Mouse (Mus musculus): ENCODE measurements around the gene 1700113H08Rik.

Gene 1700113H08Rik

GRCm38 (mm10) chr10:87084236-87084635 lies 26.4 kb downstream of the 1700113H08Rik start:
- no peak for DNase-seq

GRCm38 (mm10) chr10:87087646-87088045 lies 29.8 kb downstream of the 1700113H08Rik start:
- no peak for DNase-seq

DNA sequence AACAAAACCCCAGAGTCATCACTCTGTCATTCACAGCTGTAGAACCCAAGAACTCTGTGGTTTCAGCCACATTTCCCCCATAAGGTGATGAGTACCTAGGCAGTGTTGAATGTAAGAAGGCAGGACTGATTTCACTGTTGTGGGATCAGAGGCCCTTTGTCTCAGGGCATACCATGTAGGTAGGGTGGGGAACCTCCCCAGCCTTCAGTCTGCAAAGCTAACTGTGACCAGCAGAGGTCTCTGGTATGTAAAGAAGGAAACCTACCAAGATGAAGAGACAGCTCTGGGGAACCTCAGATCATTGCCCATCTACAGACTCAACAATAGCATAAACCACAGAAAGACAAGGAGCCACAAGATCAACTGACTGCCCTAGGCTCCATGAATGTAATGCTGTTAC lies 36.4 kb downstream of the 1700113H08Rik start:
- peak; percentile 18 to 49 for DNase-seq

DNA sequence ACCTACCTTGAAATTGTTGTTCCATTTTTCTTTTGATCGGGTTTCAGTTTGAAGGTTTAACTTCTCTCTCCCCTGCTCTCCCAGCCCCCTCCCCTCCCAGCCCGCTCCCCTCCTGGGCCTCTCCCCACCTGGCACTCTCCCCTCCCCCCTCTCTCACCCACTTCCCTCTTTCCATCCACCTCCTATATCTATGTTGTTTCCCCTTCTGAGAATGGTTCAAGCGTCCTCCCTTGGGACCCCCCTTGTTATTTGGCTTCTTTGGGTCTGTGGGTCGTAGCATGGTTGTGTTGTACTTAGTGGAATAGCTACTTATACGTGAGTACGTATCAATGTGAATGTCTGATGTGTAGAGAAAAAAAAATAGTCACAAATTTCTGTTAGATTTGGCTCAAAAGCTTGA lies 40.9 kb downstream of the 1700113H08Rik start:
- no peak for DNase-seq

- no peak for DNase-seq
These were observed 42.8 kb downstream of the 1700113H08Rik start for GRCm38 (mm10) chr10:87100668-87101067.

GRCm38 (mm10) chr10:87101265-87101950 lies 43.6 kb downstream of the 1700113H08Rik start:
- DNase-seq, result no peak

GRCm38 (mm10) chr10:87101951-87102320 lies 44.1 kb downstream of the 1700113H08Rik start:
- DNase-seq, result no peak

- DNase-seq, result no peak
These were observed 44.6 kb downstream of the 1700113H08Rik start for GRCm38 (mm10) chr10:87102455-87102854.

- no peak for DNase-seq
These were observed 45.4 kb downstream of the 1700113H08Rik start for GRCm38 (mm10) chr10:87103286-87103685.

GRCm38 (mm10) chr10:87107565-87108297 lies 49.9 kb downstream of the 1700113H08Rik start:
- DNase-seq, result peak; percentile 47 to 60

- DNase-seq, result peak in 1 of 2 experiments; percentile 37
These were observed 50.5 kb downstream of the 1700113H08Rik start for GRCm38 (mm10) chr10:87108333-87108732.

DNA sequence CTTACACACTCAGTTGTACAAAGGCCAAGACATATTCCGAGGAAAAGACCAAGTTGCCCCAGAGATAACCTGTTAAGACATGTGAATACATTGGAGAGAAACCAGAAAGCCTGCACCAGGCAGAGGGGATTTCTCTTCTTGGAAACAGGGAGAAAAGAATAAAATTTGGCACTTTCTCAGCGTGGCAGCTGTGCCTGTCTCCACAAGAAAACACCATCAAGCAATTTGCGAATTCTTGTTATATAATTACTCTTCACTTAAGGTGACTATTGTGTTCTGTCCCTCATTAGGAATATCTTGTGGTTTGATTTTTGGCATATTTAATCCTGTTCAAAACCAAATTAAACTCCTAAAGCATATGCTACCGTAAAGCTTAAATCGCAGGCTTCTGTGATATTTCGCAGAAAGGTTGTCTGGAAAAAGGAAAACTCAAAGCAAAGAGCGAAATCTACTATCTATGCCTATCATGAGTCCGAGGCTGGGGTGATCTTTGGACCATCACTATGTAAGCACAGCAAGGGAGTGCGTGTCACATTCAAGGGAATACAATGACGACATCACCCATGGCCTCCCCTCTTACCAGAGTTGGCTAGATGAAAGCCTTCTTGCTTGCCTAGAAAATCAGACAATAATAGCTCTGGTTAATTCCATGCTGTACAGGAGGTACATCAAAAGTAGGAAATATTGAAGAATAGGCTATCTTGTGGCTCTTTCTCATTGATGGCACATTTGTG lies 51.4 kb downstream of the 1700113H08Rik start:
- no peak for DNase-seq

DNA sequence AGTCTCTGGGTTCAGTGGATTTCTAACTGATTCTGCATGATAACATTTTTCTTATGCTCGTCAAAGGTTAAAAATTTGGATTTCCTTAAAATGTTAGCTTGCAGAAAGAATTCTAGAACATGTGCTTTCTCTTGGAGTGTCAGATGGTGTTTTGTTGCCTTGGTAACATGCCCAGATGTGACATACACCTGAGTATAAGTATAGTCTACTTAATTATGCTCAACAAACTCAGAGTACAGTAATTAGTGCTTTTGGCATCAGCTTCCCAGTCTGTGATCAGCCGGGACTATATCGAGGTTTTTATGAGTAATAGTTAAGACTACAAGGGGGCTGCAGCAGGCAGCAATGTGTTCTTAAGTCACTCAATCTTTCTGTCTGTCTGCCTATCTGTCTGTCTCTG lies 53.1 kb downstream of the 1700113H08Rik start:
- DNase-seq, result no peak

- no peak for DNase-seq
These were observed 67.2 kb downstream of the 1700113H08Rik start for GRCm38 (mm10) chr10:87125094-87125493.

DNA sequence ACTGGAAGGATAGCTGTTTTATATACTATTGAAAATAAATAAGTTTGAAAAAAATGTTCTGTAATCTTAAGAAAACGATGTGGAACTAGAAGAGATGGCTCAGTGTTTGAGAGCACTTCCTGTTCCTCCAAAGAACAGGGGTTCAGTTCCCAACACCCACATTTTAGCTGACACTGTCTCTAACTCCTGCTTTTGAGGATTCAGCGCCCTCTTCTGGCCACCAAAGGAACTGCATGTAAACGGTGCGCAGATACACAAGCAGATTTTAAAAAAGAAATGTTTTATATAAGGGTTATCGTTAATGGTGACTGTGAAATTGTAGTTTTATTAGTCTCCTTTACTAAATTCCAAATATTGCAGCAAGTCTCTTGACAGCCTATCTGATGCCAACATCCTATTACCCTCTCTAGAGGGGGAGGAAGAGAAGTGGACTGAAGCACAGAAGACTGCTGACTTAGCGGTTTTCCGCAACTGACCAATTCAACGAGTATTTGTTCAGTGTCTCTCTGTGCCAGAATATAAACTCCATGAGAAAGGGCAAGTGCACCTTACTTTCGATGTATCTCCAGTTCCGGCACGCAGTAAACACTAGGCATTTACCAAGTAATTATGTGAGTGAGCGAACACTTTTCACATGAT lies 68.5 kb downstream of the 1700113H08Rik start:
- DNase-seq, result peak in 1 of 2 experiments; percentile 43

GRCm38 (mm10) chr10:87151050-87151449 lies 93.2 kb downstream of the 1700113H08Rik start:
- DNase-seq, result no peak

DNA sequence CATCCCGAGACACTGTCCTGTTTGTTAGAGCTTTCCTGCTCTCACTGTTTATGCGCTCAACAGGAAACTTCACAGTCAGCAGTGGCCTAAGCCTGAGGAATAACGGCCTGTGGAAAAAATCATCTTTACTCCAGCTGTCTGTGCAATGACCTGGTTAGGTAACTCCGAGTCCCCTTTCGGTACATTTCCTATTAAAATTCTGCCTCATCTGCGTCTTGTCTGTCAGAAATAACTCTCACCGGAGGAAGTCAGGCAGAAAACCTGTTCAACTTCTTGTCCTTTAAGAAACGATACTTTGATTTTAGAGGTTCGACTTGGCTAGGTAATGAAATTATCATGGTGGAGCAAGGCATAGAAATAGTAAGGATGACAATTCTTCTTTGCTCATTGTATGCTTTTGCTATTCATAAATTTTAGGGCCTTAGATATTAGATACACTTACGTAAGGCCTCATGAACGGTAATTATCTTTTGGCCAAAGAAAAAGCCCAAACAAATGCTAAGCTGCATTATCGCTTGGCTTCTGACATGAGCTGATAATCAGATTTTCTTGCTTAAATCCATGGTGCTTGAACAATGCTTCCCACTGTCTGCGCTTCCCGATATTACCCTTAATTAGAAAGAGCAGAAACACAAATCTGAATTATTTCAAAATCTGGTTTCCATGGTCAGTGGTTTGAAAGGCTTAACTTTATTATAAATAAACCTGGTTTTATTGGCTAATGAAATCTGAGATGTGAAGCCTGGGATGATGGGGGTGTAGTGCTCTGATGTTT lies 96.1 kb downstream of the 1700113H08Rik start:
- no peak for DNase-seq

- no peak for DNase-seq
These were observed 101.9 kb downstream of the 1700113H08Rik start for GRCm38 (mm10) chr10:87159781-87160180.

DNA sequence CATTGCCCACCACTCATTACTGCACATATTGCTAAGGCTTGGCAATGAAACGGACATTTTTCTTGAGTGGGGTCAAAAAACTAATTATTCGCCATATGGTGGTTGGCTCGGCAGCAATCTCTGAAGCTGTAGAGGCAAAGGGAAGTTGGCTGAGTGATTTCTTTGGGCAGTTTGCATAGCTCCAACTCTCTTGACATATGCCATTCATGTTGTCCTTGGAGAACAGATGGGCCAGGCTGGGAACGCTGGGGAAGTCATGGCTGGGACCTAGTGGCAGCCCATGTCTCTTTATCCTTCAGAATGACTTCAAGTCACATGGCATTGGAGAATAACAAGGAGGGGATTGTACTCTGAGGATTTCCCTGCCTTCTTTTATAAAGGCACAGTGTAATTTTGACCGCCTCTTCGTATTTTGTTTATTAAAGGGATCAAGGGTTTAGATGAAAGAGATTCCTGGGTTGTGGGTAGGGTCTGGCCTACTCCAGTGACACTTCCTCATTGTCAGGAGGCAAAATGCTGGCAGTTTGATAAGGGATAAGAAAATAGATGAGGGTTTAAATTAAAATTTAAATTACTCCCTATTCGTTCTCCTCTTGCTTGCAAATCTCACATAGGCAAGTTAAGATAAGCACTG lies 138.4 kb downstream of the 1700113H08Rik start:
- no peak for DNase-seq

- no peak for DNase-seq
These were observed 140.9 kb downstream of the 1700113H08Rik start for GRCm38 (mm10) chr10:87198720-87199119.

DNA sequence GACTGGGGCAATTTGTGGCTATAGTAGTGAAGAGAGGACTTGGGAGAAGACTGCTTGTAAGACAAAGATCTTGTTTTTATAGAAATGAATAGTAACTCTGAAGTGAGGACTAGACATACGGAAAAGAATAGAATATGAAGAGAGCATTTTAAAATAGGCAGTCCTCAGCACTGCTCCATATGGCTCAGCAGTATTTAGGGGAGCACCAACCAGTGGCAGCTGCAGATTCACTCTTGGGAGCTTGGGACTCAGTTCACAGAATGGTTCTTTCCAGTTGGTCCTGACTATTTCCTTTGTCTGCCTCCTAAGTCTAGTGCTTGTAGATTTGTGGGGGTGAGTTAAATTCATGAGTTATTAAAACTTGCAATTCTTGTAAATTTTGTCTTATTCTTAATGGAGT lies 151.6 kb downstream of the 1700113H08Rik start:
- no peak for DNase-seq

GRCm38 (mm10) chr10:87211046-87211445 lies 153.2 kb downstream of the 1700113H08Rik start:
- no peak for DNase-seq
